Mouse (Mus musculus): ENCODE data around the gene Glipr1l2.

DNA sequence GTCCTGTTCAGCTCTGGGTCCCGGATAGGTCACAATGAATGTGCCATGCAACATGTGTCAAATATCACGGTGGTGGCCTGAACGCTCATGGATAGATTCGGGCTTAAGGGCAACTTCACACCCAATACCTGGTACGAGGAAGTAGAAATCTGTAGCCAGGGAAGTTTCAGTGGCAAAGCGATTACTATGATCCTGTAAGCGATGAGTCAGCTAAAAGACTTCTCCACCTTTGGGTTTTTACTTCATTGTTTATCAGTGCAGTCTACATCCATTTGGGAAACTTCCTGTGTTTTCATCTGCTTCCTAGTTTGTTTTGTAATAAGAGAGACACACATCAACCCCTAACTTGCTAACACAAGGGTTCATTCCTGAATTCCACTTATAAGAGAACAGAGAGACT lies 27.2 kb downstream of the Glipr1l2 start:
- TF ChIP-seq CTCF (IDR thresholded peaks at IDR 0.05; ENCODE audit: low read depth) (no peak), EP300 (IDR thresholded peaks at IDR 0.05; ENCODE audit: low read depth) (no peak)
